Mouse (Mus musculus): ENCODE measurements around the gene Galnt17. TPM values are rescaled to one million over a fixed set of nuclear protein-coding genes. Genes with fewer than 3 reads are reported as not detected.

Galnt17 gene
- total RNA-seq (2017): not detected in 2 replicates

GRCm38 (mm10) chr5:131308397-131308796 lies at the start of gene Galnt17:
TSS of gene Galnt17 (minus strand) at chr5:131308497.
- ATAC-seq (ENCODE audit: extremely low read depth, insufficient number of reproducible peaks, low FRiP score, poor library complexity, severe bottlenecking): no peak

- ATAC-seq (ENCODE audit: extremely low read depth, insufficient number of reproducible peaks, low FRiP score, poor library complexity, severe bottlenecking): no peak
Observed at GRCm38 (mm10) chr5:131334536-131334935, 26.2 kb upstream of the Galnt17 start.

- no peak for ATAC-seq (ENCODE audit: extremely low read depth, insufficient number of reproducible peaks, low FRiP score, poor library complexity, severe bottlenecking)
Observed at GRCm38 (mm10) chr5:131321286-131321685, 13.0 kb upstream of the Galnt17 start.

- no peak for ATAC-seq (ENCODE audit: extremely low read depth, insufficient number of reproducible peaks, low FRiP score, poor library complexity, severe bottlenecking)
Observed at GRCm38 (mm10) chr5:131319605-131320004, 11.3 kb upstream of the Galnt17 start.

GRCm38 (mm10) chr5:131319141-131319540 lies 10.8 kb upstream of the Galnt17 start:
- ATAC-seq (ENCODE audit: extremely low read depth, insufficient number of reproducible peaks, low FRiP score, poor library complexity, severe bottlenecking): no peak

GRCm38 (mm10) chr5:131315016-131315415 lies 6.7 kb upstream of the Galnt17 start:
- ATAC-seq (ENCODE audit: extremely low read depth, insufficient number of reproducible peaks, low FRiP score, poor library complexity, severe bottlenecking): no peak

GRCm38 (mm10) chr5:131307656-131308151 lies 593 bp downstream of the Galnt17 start:
- ATAC-seq (ENCODE audit: extremely low read depth, insufficient number of reproducible peaks, low FRiP score, poor library complexity, severe bottlenecking): no peak

- ATAC-seq (ENCODE audit: extremely low read depth, insufficient number of reproducible peaks, low FRiP score, poor library complexity, severe bottlenecking): no peak
Observed at GRCm38 (mm10) chr5:131306908-131307655, 1.2 kb downstream of the Galnt17 start.

- ATAC-seq (ENCODE audit: extremely low read depth, insufficient number of reproducible peaks, low FRiP score, poor library complexity, severe bottlenecking): no peak
Observed at GRCm38 (mm10) chr5:131306321-131306907, 1.9 kb downstream of the Galnt17 start.

- no peak for ATAC-seq (ENCODE audit: extremely low read depth, insufficient number of reproducible peaks, low FRiP score, poor library complexity, severe bottlenecking)
Observed at GRCm38 (mm10) chr5:131305223-131305622, 3.1 kb downstream of the Galnt17 start.

GRCm38 (mm10) chr5:131301526-131301925 lies 6.8 kb downstream of the Galnt17 start:
- ATAC-seq (ENCODE audit: extremely low read depth, insufficient number of reproducible peaks, low FRiP score, poor library complexity, severe bottlenecking): no peak

GRCm38 (mm10) chr5:131293726-131294449 lies 14.4 kb downstream of the Galnt17 start:
- no peak for ATAC-seq (ENCODE audit: extremely low read depth, insufficient number of reproducible peaks, low FRiP score, poor library complexity, severe bottlenecking)

- no peak for ATAC-seq (ENCODE audit: extremely low read depth, insufficient number of reproducible peaks, low FRiP score, poor library complexity, severe bottlenecking)
Observed at GRCm38 (mm10) chr5:131287091-131287490, 21.2 kb downstream of the Galnt17 start.

- no peak for ATAC-seq (ENCODE audit: extremely low read depth, insufficient number of reproducible peaks, low FRiP score, poor library complexity, severe bottlenecking)
Observed at GRCm38 (mm10) chr5:131286680-131287079, 21.6 kb downstream of the Galnt17 start.

GRCm38 (mm10) chr5:131280349-131280748 lies 27.9 kb downstream of the Galnt17 start:
- no peak for ATAC-seq (ENCODE audit: extremely low read depth, insufficient number of reproducible peaks, low FRiP score, poor library complexity, severe bottlenecking)

- ATAC-seq (ENCODE audit: extremely low read depth, insufficient number of reproducible peaks, low FRiP score, poor library complexity, severe bottlenecking): no peak
Observed at GRCm38 (mm10) chr5:131279286-131279685, 29.0 kb downstream of the Galnt17 start.

GRCm38 (mm10) chr5:131277227-131277626 lies 31.1 kb downstream of the Galnt17 start:
- no peak for ATAC-seq (ENCODE audit: extremely low read depth, insufficient number of reproducible peaks, low FRiP score, poor library complexity, severe bottlenecking)

GRCm38 (mm10) chr5:131266291-131266690 lies 42.0 kb downstream of the Galnt17 start:
- ATAC-seq (ENCODE audit: extremely low read depth, insufficient number of reproducible peaks, low FRiP score, poor library complexity, severe bottlenecking): no peak

GRCm38 (mm10) chr5:131264145-131264544 lies 44.2 kb downstream of the Galnt17 start:
- no peak for ATAC-seq (ENCODE audit: extremely low read depth, insufficient number of reproducible peaks, low FRiP score, poor library complexity, severe bottlenecking)

Measured in neutrophil, adult 5-6 weeks (primary cell).